Mouse (Mus musculus): Measurements from ENCODE around the gene Gm1673. TPM values are rescaled to one million over a fixed set of nuclear protein-coding genes. Genes with fewer than 3 reads are reported as not detected.

Gm1673 gene
- polyA plus RNA-seq, 1 experiment from 2014 or later, result 649 TPM

GRCm38 (mm10) chr5:34002636-34003035, 19.4 kb downstream of the Gm1673 start:
- no peak for ATAC-seq
- Histone ChIP-seq H3K27me3 (replicated peaks; ENCODE audit: control insufficient read depth, insufficient read depth, low read length) (no peaks in the 10 kb centered on the region), H3K27ac (ENCODE audit: low read depth, low read length) (no peak overlapping the region), H3K4me2 (ENCODE audit: low read length) (no peak overlapping the region), H3K4me3 (ENCODE audit: low read length) (no peak overlapping the region), H3K36me3 (ENCODE audit: control insufficient read depth, insufficient read depth, low read length) (peaks cover 10% of the 10 kb centered on the region), H3K4me1 (ENCODE audit: control insufficient read depth, insufficient read depth, low read depth, low read length) (peaks cover 23% of the 10 kb centered on the region), H3K9me3 (ENCODE audit: control insufficient read depth, low read length) (no peaks in the 10 kb centered on the region), H3K9ac (ENCODE audit: low read depth, low read length) (no peak overlapping the region)
- 68% methylated on average over 4 of the region's 4 CpGs for WGBS

- no peak overlapping the region for H3K4me2 ChIP-seq (ENCODE audit: low read length)
- H3K36me3 ChIP-seq (ENCODE audit: control insufficient read depth, insufficient read depth, low read length), result peaks cover 10% of the 10 kb centered on the region
- no peak overlapping the region for H3K4me3 ChIP-seq (ENCODE audit: low read length)
- no peak for ATAC-seq
- H3K4me1 ChIP-seq (ENCODE audit: control insufficient read depth, insufficient read depth, low read depth, low read length), result peaks cover 3% of the 10 kb centered on the region
- no peak overlapping the region for H3K27ac ChIP-seq (ENCODE audit: low read depth, low read length)
- no peak overlapping the region for H3K9ac ChIP-seq (ENCODE audit: low read depth, low read length)
- H3K27me3 ChIP-seq (replicated peaks; ENCODE audit: control insufficient read depth, insufficient read depth, low read length), result no peaks in the 10 kb centered on the region
- 80% methylated on average over 5 of the region's 5 CpGs for WGBS
- no peaks in the 10 kb centered on the region for H3K9me3 ChIP-seq (ENCODE audit: control insufficient read depth, low read length)
Measured at GRCm38 (mm10) chr5:34004618-34005017, 21.4 kb downstream of the Gm1673 start.

DNA sequence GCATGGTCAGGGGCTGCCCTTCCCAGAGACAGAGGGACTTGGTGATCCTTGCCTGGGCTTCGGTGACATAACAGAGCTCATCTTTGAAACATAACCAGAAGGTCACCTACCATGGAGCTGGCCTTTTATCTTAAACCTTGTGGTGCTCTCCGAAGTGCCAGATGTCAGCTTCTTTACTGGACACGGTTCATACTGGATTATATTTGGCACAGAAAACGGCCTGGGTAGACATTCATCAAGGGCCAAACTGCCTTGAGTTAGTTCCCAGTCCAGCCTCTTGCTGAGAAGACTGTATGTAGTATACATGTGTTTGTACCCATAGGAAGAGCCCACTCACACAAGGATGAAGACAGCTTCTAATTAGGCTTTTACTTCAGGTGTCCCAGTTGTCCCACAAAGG, 23.6 kb downstream of the Gm1673 start:
- H3K4me2 ChIP-seq (ENCODE audit: low read length), result no peak overlapping the region
- H3K9me3 ChIP-seq (ENCODE audit: control insufficient read depth, low read length), result no peaks in the 10 kb centered on the region
- no peak for ATAC-seq
- H3K27me3 ChIP-seq (replicated peaks; ENCODE audit: control insufficient read depth, insufficient read depth, low read length), result no peaks in the 10 kb centered on the region
- WGBS, result 85% methylated on average over 4 of the region's 4 CpGs
- 0 out of 2 replicates have a peak, but pooled peaks cover 4% of the 10 kb centered on the region for H3K36me3 ChIP-seq (ENCODE audit: control insufficient read depth, insufficient read depth, low read length)
- H3K9ac ChIP-seq (ENCODE audit: low read depth, low read length), result no peak overlapping the region
- H3K4me1 ChIP-seq (ENCODE audit: control insufficient read depth, insufficient read depth, low read depth, low read length), result no peaks in the 10 kb centered on the region; the same call in 1 of the 2 replicates
- no peak overlapping the region for H3K27ac ChIP-seq (ENCODE audit: low read depth, low read length)
- no peak overlapping the region for H3K4me3 ChIP-seq (ENCODE audit: low read length)

- no peaks in the 10 kb centered on the region for H3K9me3 ChIP-seq (ENCODE audit: control insufficient read depth, low read length)
- no peaks in the 10 kb centered on the region; the same call in 1 of the 2 replicates for H3K4me1 ChIP-seq (ENCODE audit: control insufficient read depth, insufficient read depth, low read depth, low read length)
- no peak overlapping the region for H3K27ac ChIP-seq (ENCODE audit: low read depth, low read length)
- no peak overlapping the region for H3K4me2 ChIP-seq (ENCODE audit: low read length)
- ATAC-seq, result no peak
- WGBS, result 81% methylated on average over 4 of the region's 4 CpGs
- no peaks in the 10 kb centered on the region for H3K27me3 ChIP-seq (replicated peaks; ENCODE audit: control insufficient read depth, insufficient read depth, low read length)
- H3K36me3 ChIP-seq (ENCODE audit: control insufficient read depth, insufficient read depth, low read length), result 0 out of 2 replicates have a peak, but pooled peaks cover 3% of the 10 kb centered on the region
- H3K9ac ChIP-seq (ENCODE audit: low read depth, low read length), result no peak overlapping the region
- no peak overlapping the region for H3K4me3 ChIP-seq (ENCODE audit: low read length)
Measured at GRCm38 (mm10) chr5:34007392-34007941, 24.2 kb downstream of the Gm1673 start.

DNA sequence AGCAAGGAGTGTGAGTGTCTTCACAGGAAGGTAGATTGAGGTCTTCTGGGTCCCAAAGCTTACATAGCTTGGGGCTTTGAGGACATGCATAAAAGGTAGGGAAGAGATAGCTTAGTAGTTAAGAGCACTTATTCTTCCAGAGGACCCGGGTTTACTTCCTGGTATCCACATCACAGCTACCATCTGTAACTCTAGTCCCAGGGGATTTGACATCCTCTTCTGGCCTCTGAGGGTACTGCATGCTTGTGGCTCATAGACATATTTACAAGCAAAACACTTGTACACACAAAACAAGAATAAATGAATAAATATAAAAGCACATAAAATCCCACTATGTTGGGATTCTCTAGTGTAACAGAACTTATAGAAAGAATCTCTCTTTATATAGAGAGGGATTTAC, 31.4 kb downstream of the Gm1673 start:
- no peak overlapping the region for H3K27ac ChIP-seq (ENCODE audit: low read depth, low read length)
- no peaks in the 10 kb centered on the region for H3K36me3 ChIP-seq (ENCODE audit: control insufficient read depth, insufficient read depth, low read length)
- no peaks in the 10 kb centered on the region for H3K27me3 ChIP-seq (replicated peaks; ENCODE audit: control insufficient read depth, insufficient read depth, low read length)
- ATAC-seq, result no peak
- H3K4me1 ChIP-seq (ENCODE audit: control insufficient read depth, insufficient read depth, low read depth, low read length), result no peaks in the 10 kb centered on the region
- H3K4me2 ChIP-seq (ENCODE audit: low read length), result no peak overlapping the region
- H3K9me3 ChIP-seq (ENCODE audit: control insufficient read depth, low read length), result no peaks in the 10 kb centered on the region
- WGBS, result 60% methylated on average over 1 of the region's 1 CpGs
- no peak overlapping the region for H3K4me3 ChIP-seq (ENCODE audit: low read length)
- H3K9ac ChIP-seq (ENCODE audit: low read depth, low read length), result no peak overlapping the region

DNA sequence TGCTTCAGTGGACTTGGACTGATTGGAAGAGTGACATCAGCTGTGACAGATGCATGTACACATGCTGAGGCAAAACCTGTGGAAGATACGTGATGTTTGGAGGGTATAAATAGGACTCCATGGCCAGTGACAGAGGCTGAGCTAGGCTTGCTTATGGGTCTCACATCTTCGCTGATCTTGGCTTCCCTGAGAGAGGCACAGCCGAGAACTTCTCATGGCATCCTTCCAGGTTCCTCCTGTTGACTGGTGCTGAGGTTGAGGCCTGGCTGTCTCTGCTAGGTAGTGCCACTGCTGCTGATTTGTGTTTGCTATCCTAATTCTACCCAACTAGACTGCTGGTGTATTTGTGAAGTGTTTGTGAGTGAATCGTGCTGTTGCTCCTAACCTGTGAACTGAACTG, 35.7 kb downstream of the Gm1673 start:
- Histone ChIP-seq H3K4me2 (ENCODE audit: low read length) (no peak overlapping the region), H3K9ac (ENCODE audit: low read depth, low read length) (no peak overlapping the region), H3K27me3 (replicated peaks; ENCODE audit: control insufficient read depth, insufficient read depth, low read length) (no peaks in the 10 kb centered on the region), H3K4me3 (ENCODE audit: low read length) (no peak overlapping the region), H3K4me1 (ENCODE audit: control insufficient read depth, insufficient read depth, low read depth, low read length) (no peaks in the 10 kb centered on the region), H3K27ac (ENCODE audit: low read depth, low read length) (no peak overlapping the region), H3K36me3 (ENCODE audit: control insufficient read depth, insufficient read depth, low read length) (no peaks in the 10 kb centered on the region), H3K9me3 (ENCODE audit: control insufficient read depth, low read length) (no peaks in the 10 kb centered on the region)
- no peak for ATAC-seq
- 82% methylated on average over 4 of the region's 4 CpGs for WGBS

DNA sequence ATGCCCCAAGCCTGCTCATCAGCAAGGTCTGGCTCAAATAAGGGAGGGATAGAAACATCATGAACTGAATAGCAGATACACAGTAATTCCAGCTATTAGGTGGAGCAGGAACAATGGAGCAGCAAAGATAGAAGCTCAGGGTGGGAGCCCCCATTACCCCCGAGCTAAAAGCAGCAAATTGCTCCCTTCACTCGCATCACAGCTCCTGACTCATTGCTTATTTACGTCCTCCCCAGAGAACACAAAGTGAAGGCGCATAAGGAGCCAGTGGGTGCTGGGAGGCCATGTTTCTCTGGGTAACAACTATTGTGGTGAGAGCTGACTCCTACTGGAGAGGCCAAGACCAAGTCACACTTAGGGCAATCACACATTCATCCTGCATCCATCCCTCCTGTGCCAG, 46.9 kb downstream of the Gm1673 start:
- no peak overlapping the region for H3K9ac ChIP-seq (ENCODE audit: low read depth, low read length)
- no peak overlapping the region for H3K27ac ChIP-seq (ENCODE audit: low read depth, low read length)
- H3K9me3 ChIP-seq (ENCODE audit: control insufficient read depth, low read length), result no peaks in the 10 kb centered on the region
- no peak overlapping the region for H3K4me3 ChIP-seq (ENCODE audit: low read length)
- H3K4me1 ChIP-seq (ENCODE audit: control insufficient read depth, insufficient read depth, low read depth, low read length), result no peaks in the 10 kb centered on the region
- H3K36me3 ChIP-seq (ENCODE audit: control insufficient read depth, insufficient read depth, low read length), result no peaks in the 10 kb centered on the region
- no peak overlapping the region for H3K4me2 ChIP-seq (ENCODE audit: low read length)
- no peaks in the 10 kb centered on the region for H3K27me3 ChIP-seq (replicated peaks; ENCODE audit: control insufficient read depth, insufficient read depth, low read length)
- ATAC-seq, result no peak
- 68% methylated on average over 4 of the region's 4 CpGs for WGBS

- Histone ChIP-seq H3K27me3 (replicated peaks; ENCODE audit: control insufficient read depth, insufficient read depth, low read length) (no peaks in the 10 kb centered on the region), H3K9ac (ENCODE audit: low read depth, low read length) (no peak overlapping the region), H3K36me3 (ENCODE audit: control insufficient read depth, insufficient read depth, low read length) (no peaks in the 10 kb centered on the region), H3K4me2 (ENCODE audit: low read length) (no peak overlapping the region), H3K9me3 (ENCODE audit: control insufficient read depth, low read length) (no peaks in the 10 kb centered on the region), H3K27ac (ENCODE audit: low read depth, low read length) (no peak overlapping the region), H3K4me1 (ENCODE audit: control insufficient read depth, insufficient read depth, low read depth, low read length) (no peaks in the 10 kb centered on the region), H3K4me3 (ENCODE audit: low read length) (no peak overlapping the region)
- ATAC-seq, result no peak
- WGBS, result 55% methylated on average over 6 of the region's 6 CpGs
Measured at GRCm38 (mm10) chr5:34031022-34031421, 47.8 kb downstream of the Gm1673 start.

DNA sequence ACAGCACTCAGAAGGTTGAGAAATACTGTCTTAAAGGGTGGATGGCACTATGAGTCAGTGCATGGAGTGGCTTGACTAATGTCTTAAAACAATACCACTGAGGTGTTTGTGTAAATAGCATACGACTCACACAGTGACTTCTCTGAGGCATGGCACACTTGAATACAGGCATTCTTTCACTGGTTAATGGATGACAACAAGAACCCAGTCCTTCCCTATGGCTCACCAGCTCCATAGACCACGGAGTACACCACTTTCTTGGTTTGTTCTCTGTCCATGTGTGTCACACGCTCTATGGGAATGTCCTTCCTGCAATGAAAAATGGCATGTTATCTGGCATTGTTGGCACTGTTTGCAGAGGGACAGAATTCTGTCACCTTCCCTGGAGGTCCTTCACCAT, 49.3 kb downstream of the Gm1673 start:
- Histone ChIP-seq H3K4me2 (ENCODE audit: low read length) (no peak overlapping the region), H3K9me3 (ENCODE audit: control insufficient read depth, low read length) (no peaks in the 10 kb centered on the region), H3K27ac (ENCODE audit: low read depth, low read length) (no peak overlapping the region), H3K36me3 (ENCODE audit: control insufficient read depth, insufficient read depth, low read length) (no peaks in the 10 kb centered on the region), H3K4me3 (ENCODE audit: low read length) (no peak overlapping the region), H3K27me3 (replicated peaks; ENCODE audit: control insufficient read depth, insufficient read depth, low read length) (no peaks in the 10 kb centered on the region), H3K4me1 (ENCODE audit: control insufficient read depth, insufficient read depth, low read depth, low read length) (no peaks in the 10 kb centered on the region), H3K9ac (ENCODE audit: low read depth, low read length) (no peak overlapping the region)
- WGBS, result 60% methylated on average over 3 of the region's 3 CpGs
- no peak for ATAC-seq

Data from hindbrain, embryonic 16.5 days (tissue).